Mouse (Mus musculus) heart, embryonic 16.5 days (tissue): Measurements from ENCODE around the gene Tcte2. TPM values are rescaled to one million over a fixed set of nuclear protein-coding genes. Genes with fewer than 3 reads are reported as not detected.

Experiments used
- ATAC-seq: fragments of 200-750 bp; cut with Nextera tagmentation; replicated peaks from 2 replicates; pipeline ENCODE4 v1.8.0; 2017; ENCODE audit warnings: moderate number of reproducible peaks; ENCODE audit not compliant: insufficient read depth, low FRiP score; ENCODE audit errors: extremely low read depth
- H3K27ac ChIP-seq: fragments of 300-500 bp; sonication (generic); 2 replicates; pipeline ENCODE4 v1.5.1; 2014; ENCODE audit warnings: mild to moderate bottlenecking, low read length, control low read depth, moderate library complexity
- H3K27me3 ChIP-seq: fragments of 300-500 bp; sonication (generic); 2 replicates; pipeline ENCODE4 v1.6.1; 2014; ENCODE audit warnings: low read length, mixed read lengths; ENCODE audit not compliant: control insufficient read depth, insufficient read depth
- H3K36me3 ChIP-seq: fragments of 300-500 bp; sonication (generic); 2 replicates; pipeline ENCODE4 v1.6.1; 2014; ENCODE audit not compliant: control insufficient read depth, insufficient read depth
- H3K4me1 ChIP-seq: fragments of 300-500 bp; sonication (generic); 2 replicates; pipeline ENCODE4 v1.6.1; 2014; ENCODE audit warnings: low read length, mixed read lengths; ENCODE audit not compliant: control insufficient read depth, insufficient read depth
- H3K4me2 ChIP-seq: fragments of 300-500 bp; sonication (generic); 2 replicates; pipeline ENCODE4 v1.6.1; 2014; ENCODE audit warnings: low read depth, mild to moderate bottlenecking, control low read depth, low read length
- H3K4me3 ChIP-seq: fragments of 300-500 bp; sonication (generic); 2 replicates; pipeline ENCODE4 v1.5.1; 2014; ENCODE audit warnings: mild to moderate bottlenecking, control low read depth, low read length
- H3K9ac ChIP-seq: fragments of 300-500 bp; sonication (generic); 2 replicates; pipeline ENCODE4 v1.6.1; 2014; ENCODE audit warnings: low read length, control low read depth
- H3K9me3 ChIP-seq: fragments of 300-500 bp; sonication (generic); replicated peaks from 2 replicates; pipeline ENCODE4 v1.6.1; 2016; ENCODE audit warnings: low read length; ENCODE audit not compliant: control insufficient read depth
- WGBS: fragments of 180-500 bp; shearing (Covaris S2); extraction: QIAGEN DNeasy Blood & Tissue Kit; methylation state at CpG from one replicate; pipeline ENCODE4 v1.1.7; 2014; 5-methylcytosine and 5-hydroxymethylcytosine counted together
- polyA plus RNA-seq: library from polyadenylated mRNA; unstranded; fragments of >200 nt; fragmentation: Nextera tagmentation; extraction: Ambion mirVana; gene quantifications from 2 replicates; pipeline ENCODE4 v1.2.1, GENCODE M21; 2015

Tcte2 gene
- polyA plus RNA-seq, 1 experiment from 2014 or later, result 3.3 TPM

DNA sequence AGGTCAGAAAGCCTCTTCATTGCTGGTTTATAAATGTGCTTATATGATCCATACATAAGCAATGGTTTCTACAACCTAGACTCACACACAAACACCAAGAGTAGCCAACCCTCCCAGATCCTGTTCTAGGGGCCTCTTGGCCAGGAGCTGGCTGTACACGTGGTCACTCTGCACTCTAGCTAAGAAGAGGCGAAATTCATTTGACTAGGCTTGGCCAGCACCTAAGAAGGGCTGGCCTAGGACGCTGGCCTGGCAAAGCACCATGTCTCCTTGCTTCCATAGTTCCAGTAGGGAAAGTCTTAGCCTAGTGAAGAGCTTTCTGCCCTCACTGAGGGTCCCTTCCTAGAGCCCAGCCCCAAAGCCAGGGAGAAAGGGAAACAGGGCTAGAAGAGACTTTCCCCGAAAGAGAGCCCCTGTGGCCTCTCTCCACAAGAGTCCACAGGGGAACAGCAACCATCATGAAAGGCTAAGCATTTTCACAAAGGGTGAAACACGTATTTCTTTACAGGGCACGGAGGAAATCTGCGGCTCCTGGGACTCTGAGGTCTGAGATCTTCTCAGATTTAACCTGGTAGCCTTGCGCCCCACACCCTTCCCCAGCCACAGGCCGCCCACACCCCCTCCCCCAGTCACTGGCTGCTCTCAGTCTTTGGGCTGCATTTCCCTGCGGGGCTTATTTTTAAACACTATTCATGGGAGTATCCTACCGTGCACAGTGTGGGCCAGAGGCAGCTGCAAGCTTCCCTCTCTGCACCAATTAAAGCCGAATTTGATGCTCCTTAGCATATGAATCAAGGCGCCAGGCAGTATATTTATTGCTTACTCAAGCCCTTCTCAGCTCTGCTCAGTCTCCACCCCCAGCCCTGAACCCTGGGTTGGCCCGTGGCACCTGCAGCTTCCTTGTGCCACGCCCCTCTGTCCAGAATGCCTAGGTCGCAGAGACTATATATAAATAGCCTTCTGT is 93.3 kb downstream of the Tcte2 start:
- no peaks in the 10 kb centered on the region for H3K27me3 ChIP-seq
- peak overlapping the region; percentile 63 for H3K9ac ChIP-seq
- peak overlapping the region; percentile 43 for H3K27ac ChIP-seq
- H3K4me2 ChIP-seq, result peak overlapping the region; percentile 56
- no peaks in the 10 kb centered on the region for H3K36me3 ChIP-seq
- H3K4me1 ChIP-seq, result peaks cover 28% of the 10 kb centered on the region
- H3K4me3 ChIP-seq, result peak overlapping the region; percentile 33
- ATAC-seq, result peak; percentile 66
- WGBS, result 17% methylated on average over 16 of the region's 16 CpGs
- no peaks in the 10 kb centered on the region for H3K9me3 ChIP-seq

GRCm38 (mm10) chr17:13667006-13667405 is 94.6 kb downstream of the Tcte2 start:
- H3K27me3 ChIP-seq, result no peaks in the 10 kb centered on the region
- no peaks in the 10 kb centered on the region for H3K36me3 ChIP-seq
- H3K9me3 ChIP-seq, result no peaks in the 10 kb centered on the region
- H3K9ac ChIP-seq, result no peak overlapping the region
- 46% methylated on average over 3 of the region's 3 CpGs for WGBS
- no peak for ATAC-seq
- H3K27ac ChIP-seq, result no peak overlapping the region
- H3K4me2 ChIP-seq, result no peak overlapping the region
- peaks cover 28% of the 10 kb centered on the region for H3K4me1 ChIP-seq
- H3K4me3 ChIP-seq, result no peak overlapping the region

- no peak overlapping the region for H3K4me2 ChIP-seq
- no peak for ATAC-seq
- H3K4me1 ChIP-seq, result peaks cover 37% of the 10 kb centered on the region
- WGBS, result 71% methylated on average over 1 of the region's 1 CpGs
- no peak overlapping the region for H3K9ac ChIP-seq
- H3K36me3 ChIP-seq, result no peaks in the 10 kb centered on the region
- H3K27ac ChIP-seq, result no peak overlapping the region
- H3K4me3 ChIP-seq, result no peak overlapping the region
- no peaks in the 10 kb centered on the region for H3K27me3 ChIP-seq
- no peaks in the 10 kb centered on the region for H3K9me3 ChIP-seq
These were observed 95.9 kb downstream of the Tcte2 start for GRCm38 (mm10) chr17:13665731-13666130.

- Histone ChIP-seq H3K9me3 (no peaks in the 10 kb centered on the region), H3K36me3 (no peaks in the 10 kb centered on the region), H3K27ac (no peak overlapping the region), H3K27me3 (no peaks in the 10 kb centered on the region), H3K4me1 (peaks cover 35% of the 10 kb centered on the region), H3K9ac (no peak overlapping the region), H3K4me2 (no peak overlapping the region), H3K4me3 (no peak overlapping the region)
- ATAC-seq, result no peak
- 85% methylated on average over 13 of the region's 13 CpGs for whole genome bisulfite sequencing
These were observed 98.0 kb downstream of the Tcte2 start for GRCm38 (mm10) chr17:13663386-13664166.

Other genes starting within 250 kb of the Tcte2 start
- 40.4 and 49.9 TPM in 2 replicates for gene Afdn, start 1.3 kb downstream of the Tcte2 start, polyA plus RNA-seq
- gene Gm7168, start 186.5 kb upstream of the Tcte2 start, polyA plus RNA-seq, result not detected in 2 replicates
- gene Gm7356, start 241.9 kb upstream of the Tcte2 start, polyA plus RNA-seq, result not detected in 2 replicates